Mouse (Mus musculus): ENCODE results near the gene Sash3. TPM values are rescaled to one million over a fixed set of nuclear protein-coding genes. Genes with fewer than 3 reads are reported as not detected.
A peak's percentile ranks its signal among the peaks of the same experiment; 100 is the strongest.

Sash3 gene
- 1.5 and 2.1 TPM in 2 replicates for polyA plus RNA-seq (2015; fragmentation: Nextera tagmentation; extraction: Ambion mirVana)

DNA sequence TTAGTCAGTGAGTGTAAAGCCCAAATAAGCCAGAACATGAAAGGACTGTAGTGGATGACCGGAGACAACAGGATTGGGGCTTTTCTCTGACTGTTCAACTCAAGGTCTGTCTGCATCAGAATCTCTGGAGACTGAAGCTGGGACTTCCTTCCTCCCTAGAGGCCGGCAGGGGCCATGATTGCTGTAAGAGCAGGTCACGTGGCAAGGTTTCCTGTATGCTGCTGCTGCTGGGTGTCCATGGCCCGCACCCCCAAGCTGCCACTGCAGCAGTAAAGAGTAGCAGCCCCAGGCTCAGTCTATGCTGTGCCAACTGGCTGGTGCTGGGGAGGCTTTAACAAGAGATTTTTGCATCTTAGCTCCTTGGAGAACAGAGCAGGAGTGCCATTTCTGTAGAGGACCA, at the start of gene Sash3:
Gene Sash3 (plus strand): TSS at position 175 of the 400 bp plus-strand sequence.
- Histone ChIP-seq H3K9ac (no peak within 1 kb of the TSS), H3K27me3 (no peaks in the 10 kb centered on the region; the same call in 1 of the 2 replicates), H3K4me1 (peaks cover 6% of the 10 kb centered on the region; the same call in 1 of the 2 replicates), H3K36me3 (no peaks in the 10 kb centered on the region), H3K4me2 (no peak within 1 kb of the TSS), H3K4me3 (replicated peaks) (no peak within 1 kb of the TSS), H3K9me3 (replicated peaks) (no peaks in the 10 kb centered on the region), H3K27ac (no peak within 1 kb of the TSS)
- 81% methylated on average over 4 of the region's 4 CpGs for WGBS
- ATAC-seq (replicated peaks; ENCODE audit: low FRiP score), result no peak

- no peak for ATAC-seq (replicated peaks; ENCODE audit: low FRiP score)
- Histone ChIP-seq H3K9me3 (replicated peaks) (no peaks in the 10 kb centered on the region), H3K4me1 (no peaks in the 10 kb centered on the region), H3K27me3 (peaks cover 22% of the 10 kb centered on the region), H3K4me2 (no peak overlapping the region), H3K36me3 (no peaks in the 10 kb centered on the region), H3K9ac (no peak overlapping the region), H3K4me3 (replicated peaks) (no peak overlapping the region), H3K27ac (no peak overlapping the region)
- 40% methylated on average over 8 of the region's 8 CpGs for WGBS
Measured at GRCm38 (mm10) chrX:48096580-48096979, 49.7 kb upstream of the Sash3 start.

- no peak for ATAC-seq (replicated peaks; ENCODE audit: low FRiP score)
- Histone ChIP-seq H3K4me1 (no peaks in the 10 kb centered on the region), H3K36me3 (no peaks in the 10 kb centered on the region), H3K27ac (no peak overlapping the region), H3K9me3 (replicated peaks) (no peaks in the 10 kb centered on the region), H3K4me3 (replicated peaks) (no peak overlapping the region), H3K27me3 (peaks cover 20% of the 10 kb centered on the region), H3K9ac (no peak overlapping the region), H3K4me2 (no peak overlapping the region)
- WGBS, result 80% methylated on average over 9 of the region's 9 CpGs
Measured at GRCm38 (mm10) chrX:48098470-48099129, 47.6 kb upstream of the Sash3 start.

DNA sequence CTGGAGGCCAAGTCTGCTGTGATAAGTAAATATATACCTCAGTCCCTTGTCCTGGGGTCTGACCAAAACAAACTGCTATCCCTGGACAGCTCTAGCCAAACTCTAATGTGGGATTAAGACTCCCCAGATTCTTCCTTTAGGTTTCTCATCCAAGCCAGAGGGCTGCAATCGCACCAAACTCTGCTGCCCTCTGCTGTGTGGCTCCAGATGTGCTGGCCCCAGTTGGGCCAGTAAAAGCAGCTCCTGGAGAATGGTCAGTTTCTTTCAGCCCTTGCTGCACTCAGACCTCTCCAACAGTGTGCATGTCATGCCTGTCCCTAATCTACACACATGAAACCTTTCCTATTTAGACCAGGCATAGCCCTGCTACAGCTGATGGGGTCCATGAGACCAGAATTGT, 46.4 kb upstream of the Sash3 start:
- Histone ChIP-seq H3K9ac (no peak overlapping the region), H3K27ac (no peak overlapping the region), H3K9me3 (replicated peaks) (no peaks in the 10 kb centered on the region), H3K4me1 (no peaks in the 10 kb centered on the region), H3K36me3 (no peaks in the 10 kb centered on the region), H3K4me3 (replicated peaks) (no peak overlapping the region), H3K4me2 (no peak overlapping the region), H3K27me3 (peaks cover 18% of the 10 kb centered on the region)
- 32% methylated on average over 1 of the region's 1 CpGs for WGBS
- ATAC-seq (replicated peaks; ENCODE audit: low FRiP score), result no peak

GRCm38 (mm10) chrX:48103256-48103655, 43.0 kb upstream of the Sash3 start:
- Histone ChIP-seq H3K9ac (no peak overlapping the region), H3K27me3 (peaks cover 15% of the 10 kb centered on the region), H3K36me3 (no peaks in the 10 kb centered on the region), H3K4me3 (replicated peaks) (no peak overlapping the region), H3K4me2 (no peak overlapping the region), H3K27ac (no peak overlapping the region), H3K9me3 (replicated peaks) (no peaks in the 10 kb centered on the region), H3K4me1 (no peaks in the 10 kb centered on the region)
- no peak for ATAC-seq (replicated peaks; ENCODE audit: low FRiP score)
- WGBS, result 70% methylated on average over 3 of the region's 3 CpGs

GRCm38 (mm10) chrX:48104736-48105441, 41.3 kb upstream of the Sash3 start:
- Histone ChIP-seq H3K27me3 (peaks cover 12% of the 10 kb centered on the region), H3K9me3 (replicated peaks) (no peaks in the 10 kb centered on the region), H3K4me3 (replicated peaks) (no peak overlapping the region), H3K4me1 (no peaks in the 10 kb centered on the region), H3K27ac (no peak overlapping the region), H3K4me2 (no peak overlapping the region), H3K9ac (no peak overlapping the region), H3K36me3 (no peaks in the 10 kb centered on the region)
- ATAC-seq (replicated peaks; ENCODE audit: low FRiP score), result no peak
- WGBS, result 86% methylated on average over 7 of the region's 7 CpGs

GRCm38 (mm10) chrX:48106226-48106625, 40.0 kb upstream of the Sash3 start:
- Histone ChIP-seq H3K4me2 (no peak overlapping the region), H3K36me3 (no peaks in the 10 kb centered on the region), H3K9me3 (replicated peaks) (no peaks in the 10 kb centered on the region), H3K9ac (no peak overlapping the region), H3K4me1 (no peaks in the 10 kb centered on the region), H3K27me3 (peaks cover 4% of the 10 kb centered on the region; the same call in 1 of the 2 replicates), H3K27ac (no peak overlapping the region), H3K4me3 (replicated peaks) (no peak overlapping the region)
- ATAC-seq (replicated peaks; ENCODE audit: low FRiP score), result no peak
- WGBS, result 78% methylated on average over 3 of the region's 3 CpGs

DNA sequence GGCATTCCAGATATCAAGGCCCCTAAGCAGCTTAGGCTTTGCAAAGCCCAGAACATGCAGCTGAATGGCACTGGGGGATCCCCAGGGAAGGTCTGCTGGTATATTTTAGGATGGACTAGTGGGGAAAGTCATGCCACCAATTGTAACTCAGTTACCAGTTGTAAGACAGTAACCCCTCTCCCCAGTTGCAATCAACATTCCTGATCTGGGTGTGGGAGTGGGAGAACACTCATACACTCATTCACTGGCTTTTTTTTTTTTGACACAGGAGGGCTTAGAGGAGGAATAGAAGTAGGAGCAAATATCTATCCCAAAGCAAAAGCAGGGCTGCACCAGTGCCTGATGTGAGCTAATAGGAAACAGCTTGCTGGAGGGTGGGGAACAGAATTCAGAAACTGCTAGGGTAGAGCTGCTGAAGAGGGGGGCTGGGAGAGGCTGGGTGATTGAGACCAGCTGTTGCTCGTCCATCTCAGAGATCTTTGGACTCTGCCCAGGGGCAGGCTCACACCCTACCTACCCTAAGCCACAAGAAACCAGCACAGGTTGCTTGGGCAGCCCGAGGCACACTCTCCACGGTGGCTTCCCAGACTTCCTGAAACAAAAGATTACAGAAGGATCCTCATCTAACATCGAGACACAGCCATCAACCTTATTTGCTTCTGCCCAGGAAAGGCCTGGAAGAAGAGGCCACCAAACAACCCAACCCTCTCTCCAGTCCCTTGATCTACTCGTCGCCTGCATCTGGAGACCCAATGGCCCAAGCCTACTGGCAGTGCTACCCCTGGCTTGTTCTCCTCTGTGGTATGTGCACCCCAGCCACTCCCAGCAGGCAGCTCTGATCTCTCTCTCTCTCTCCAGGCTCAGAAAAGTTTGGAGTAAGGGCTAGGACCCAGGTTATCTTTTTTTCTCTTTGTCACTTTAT, 37.6 kb upstream of the Sash3 start, which contains the start of gene Xpnpep2:
Gene Xpnpep2 (plus strand): TSS at position 332 of the 922 bp plus-strand sequence.
- Histone ChIP-seq H3K27ac (peak within 1 kb of the TSS; percentile 45; the same call in 1 of the 2 replicates), H3K36me3 (no peaks in the 10 kb centered on the region), H3K4me1 (no peaks in the 10 kb centered on the region), H3K9me3 (replicated peaks) (no peaks in the 10 kb centered on the region), H3K4me3 (replicated peaks) (no peak within 1 kb of the TSS), H3K9ac (no peak within 1 kb of the TSS), H3K27me3 (peaks cover 8% of the 10 kb centered on the region; the same call in 1 of the 2 replicates), H3K4me2 (no peak within 1 kb of the TSS)
- WGBS, result 49% methylated on average over 6 of the region's 6 CpGs
- peak; percentile 58; the same call in 1 of the 2 replicates for ATAC-seq (replicated peaks; ENCODE audit: low FRiP score)

- H3K27ac ChIP-seq, result no peak overlapping the region
- peaks cover 8% of the 10 kb centered on the region; the same call in 1 of the 2 replicates for H3K27me3 ChIP-seq
- no peak overlapping the region for H3K9ac ChIP-seq
- 89% methylated on average over 3 of the region's 3 CpGs for WGBS
- H3K36me3 ChIP-seq, result no peaks in the 10 kb centered on the region
- H3K4me1 ChIP-seq, result no peaks in the 10 kb centered on the region
- no peak overlapping the region for H3K4me3 ChIP-seq (replicated peaks)
- no peak for ATAC-seq (replicated peaks; ENCODE audit: low FRiP score)
- no peak overlapping the region for H3K4me2 ChIP-seq
- no peaks in the 10 kb centered on the region for H3K9me3 ChIP-seq (replicated peaks)
Measured at GRCm38 (mm10) chrX:48109316-48109655, 37.0 kb upstream of the Sash3 start.

GRCm38 (mm10) chrX:48119294-48119693, 26.9 kb upstream of the Sash3 start:
- Histone ChIP-seq H3K9me3 (replicated peaks) (no peaks in the 10 kb centered on the region), H3K4me3 (replicated peaks) (no peak overlapping the region), H3K4me1 (no peaks in the 10 kb centered on the region), H3K27me3 (peaks cover 18% of the 10 kb centered on the region), H3K27ac (no peak overlapping the region), H3K4me2 (no peak overlapping the region), H3K9ac (no peak overlapping the region), H3K36me3 (no peaks in the 10 kb centered on the region)
- ATAC-seq (replicated peaks; ENCODE audit: low FRiP score), result no peak

DNA sequence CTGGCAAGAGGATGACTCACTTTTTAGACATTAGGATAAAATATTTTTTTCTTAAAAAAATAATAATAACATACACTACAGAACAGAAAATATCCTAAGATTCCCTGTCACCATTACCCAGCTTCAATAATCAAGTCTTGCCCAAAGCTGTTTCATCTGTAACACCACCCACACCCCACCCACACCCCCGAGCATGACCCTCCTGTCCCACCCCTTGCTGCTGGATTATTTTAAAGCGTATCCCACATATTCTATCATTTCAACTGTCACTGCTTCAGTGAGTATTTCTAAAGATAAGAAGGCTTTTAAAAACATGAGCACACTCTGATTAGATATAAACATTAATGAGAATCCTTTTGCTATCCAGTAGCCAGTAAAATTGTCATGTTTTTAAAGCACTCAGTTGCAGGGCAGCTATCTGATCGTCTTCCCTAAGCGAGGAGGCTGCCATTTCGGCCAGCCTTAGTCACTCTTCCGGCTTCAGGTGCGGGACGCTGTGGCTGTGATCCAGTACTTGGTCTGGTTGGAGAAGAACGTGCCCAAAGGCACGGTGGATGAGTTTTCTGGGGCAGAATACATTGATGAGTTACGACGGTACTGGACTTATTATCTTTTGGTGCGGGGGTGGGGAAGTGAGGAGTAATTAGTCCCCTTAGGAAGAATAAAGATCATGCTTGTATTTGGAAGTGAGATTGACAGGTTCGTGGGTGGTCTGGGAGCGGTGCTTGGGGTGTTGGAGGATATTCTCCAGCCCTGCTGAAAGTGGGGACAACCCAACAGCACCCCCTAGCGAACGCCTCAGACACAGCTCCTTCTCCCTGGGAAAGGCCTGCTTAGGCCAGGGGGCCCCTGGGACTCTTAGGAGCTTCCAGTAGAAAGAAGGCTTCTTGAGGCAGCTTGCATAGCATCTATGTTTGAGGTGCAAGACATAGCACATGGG, 21.8 kb upstream of the Sash3 start:
- peaks cover 5% of the 10 kb centered on the region; the same call in 1 of the 2 replicates for H3K27me3 ChIP-seq
- no peak for ATAC-seq (replicated peaks; ENCODE audit: low FRiP score)
- peak overlapping the region; percentile 47 for H3K4me2 ChIP-seq
- 0 out of 2 replicates have a peak, but pooled peaks cover 3% of the 10 kb centered on the region for H3K4me1 ChIP-seq
- no peak overlapping the region for H3K4me3 ChIP-seq (replicated peaks)
- no peaks in the 10 kb centered on the region for H3K9me3 ChIP-seq (replicated peaks)
- 31% methylated on average over 17 of the region's 17 CpGs for WGBS
- H3K9ac ChIP-seq, result no peak overlapping the region
- no peak overlapping the region for H3K27ac ChIP-seq
- H3K36me3 ChIP-seq, result no peaks in the 10 kb centered on the region

All from kidney, embryonic 15.5 days (tissue).